Comparison of ENCODE assay signal across 8 mouse cellular contexts in genomic region chr1:132376211-132377054, GRCm38 (mm10). TPM values are rescaled to one million over a fixed set of nuclear protein-coding genes. Genes with fewer than 3 reads are reported as not detected.
DNase-seq lines count a peak whose midpoint lies in the region; ATAC-seq and TF ChIP-seq lines count a peak whose summit lies in the region.
"Had no signal": no experiment of that assay in that cellular context is flagged by ENCODE, and none has a peak within 500 bp of the region (broad histone marks: within the 10 kb centered on the region; RNA-seq: fewer than 3 reads in every experiment).

No protein-coding gene starts in this region.

- no peak overlapping the region for H3K4me2 ChIP-seq in kidney, embryonic 14.5 days (replicated peaks; ENCODE audit: low read depth, low read length)
- no peak overlapping the region for H3K4me2 ChIP-seq in embryonic facial prominence, embryonic 15.5 days (replicated peaks)
- peak overlapping the region; percentile 79 for H3K4me2 ChIP-seq in liver, embryonic 14.5 days (ENCODE audit: low read depth)
- H3K4me2 ChIP-seq: lung, embryonic 14.5 days had no signal

- DNase-seq in kidney, postnatal 14 days: no peak
- DNase-seq in NIH3T3 (ENCODE audit: low read depth): peak; percentile 83
- no peak for DNase-seq in liver, embryonic 14.5 days (ENCODE audit: low read depth in 3 of 3, low spot score in 3 of 3)
- no peak for DNase-seq in ovary, postnatal 36 days (ENCODE audit: low spot score)
- DNase-seq in ovary, postnatal 10 days (ENCODE audit: low spot score): no peak
- DNase-seq: lung, embryonic 14.5 days had no signal

- H3K27me3 ChIP-seq in kidney, embryonic 14.5 days (ENCODE audit: control insufficient read depth, insufficient read depth, low read length): no peaks in the 10 kb centered on the region
- no peaks in the 10 kb centered on the region for H3K27me3 ChIP-seq in embryonic facial prominence, embryonic 15.5 days
- no peaks in the 10 kb centered on the region for H3K27me3 ChIP-seq in liver, embryonic 14.5 days (ENCODE audit: control insufficient read depth, insufficient read depth, low read length)

- no peak for TF ChIP-seq CTCF in liver, embryonic 14.5 days (IDR thresholded peaks at IDR 0.05; ENCODE audit: low read depth)

- WGBS in kidney, embryonic 14.5 days: 53% methylated on average over 8 of the region's 8 CpGs
- WGBS in embryonic facial prominence, embryonic 15.5 days: 56% methylated on average over 8 of the region's 8 CpGs
- 91% methylated on average over 8 of the region's 8 CpGs for WGBS in liver, embryonic 14.5 days (ENCODE audit: insufficient replicate concordance)

- no peaks in the 10 kb centered on the region for H3K9me3 ChIP-seq in kidney, embryonic 14.5 days (ENCODE audit: control insufficient read depth, low read length)
- H3K9me3 ChIP-seq in embryonic facial prominence, embryonic 15.5 days (replicated peaks): no peaks in the 10 kb centered on the region
- no peaks in the 10 kb centered on the region for H3K9me3 ChIP-seq in liver, embryonic 14.5 days (ENCODE audit: control insufficient read depth, low read length)

- no peak overlapping the region for H3K9ac ChIP-seq in kidney, embryonic 14.5 days (ENCODE audit: low read depth, low read length)
- H3K9ac ChIP-seq in embryonic facial prominence, embryonic 15.5 days: no peak overlapping the region
- H3K9ac ChIP-seq in liver, embryonic 14.5 days (replicated peaks): peak overlapping the region; percentile 19
- H3K9ac ChIP-seq: lung, embryonic 14.5 days had no signal

- ATAC-seq in kidney, embryonic 14.5 days (ENCODE audit: low FRiP score, low TSS enrichment): no peak
- ATAC-seq in embryonic facial prominence, embryonic 15.5 days (ENCODE audit: insufficient number of reproducible peaks, low FRiP score, low TSS enrichment, low read depth): no peak
- no peak for ATAC-seq in liver, embryonic 14.5 days (ENCODE audit: insufficient read depth)

- H3K36me3 ChIP-seq in kidney, embryonic 14.5 days (ENCODE audit: control insufficient read depth, insufficient read depth, low read length): peaks cover 13% of the 10 kb centered on the region; the same call in 1 of the 2 replicates
- peaks cover 28% of the 10 kb centered on the region for H3K36me3 ChIP-seq in embryonic facial prominence, embryonic 15.5 days
- H3K36me3 ChIP-seq in liver, embryonic 14.5 days (replicated peaks; ENCODE audit: control insufficient read depth, insufficient read depth, low read depth): peaks cover 78% of the 10 kb centered on the region

- peak overlapping the region; percentile 43; the same call in 1 of the 2 replicates for H3K27ac ChIP-seq in kidney, embryonic 14.5 days (ENCODE audit: low read depth, low read length)
- peak overlapping the region; percentile 39 for H3K27ac ChIP-seq in embryonic facial prominence, embryonic 15.5 days (replicated peaks)
- H3K27ac ChIP-seq in liver, embryonic 14.5 days: peak overlapping the region; percentile 88

- H3K4me3 ChIP-seq in kidney, embryonic 14.5 days (ENCODE audit: low read length): no peak overlapping the region
- H3K4me3 ChIP-seq in embryonic facial prominence, embryonic 15.5 days (replicated peaks): no peak overlapping the region
- H3K4me3 ChIP-seq in liver, embryonic 14.5 days (ENCODE audit: insufficient read depth in 1 of 2, low read depth in 2 of 2, low read length in 2 of 2): peak overlapping the region; percentile 25 to 51

- peaks cover 42% of the 10 kb centered on the region for H3K4me1 ChIP-seq in kidney, embryonic 14.5 days (ENCODE audit: control insufficient read depth, insufficient read depth, low read length)
- peaks cover 65% of the 10 kb centered on the region for H3K4me1 ChIP-seq in embryonic facial prominence, embryonic 15.5 days
- peaks cover 90 to 95% of the 10 kb centered on the region in 2 experiments for H3K4me1 ChIP-seq in liver, embryonic 14.5 days (replicated peaks; ENCODE audit: control insufficient read depth in 2 of 2, insufficient read depth in 2 of 2, low read length in 1 of 2)

- no peak for TF ChIP-seq EP300 in liver, embryonic 14.5 days (IDR thresholded peaks at IDR 0.05; ENCODE audit: low read depth)

RNA-seq across cellular contexts. Expression of gene Tmcc2, which starts 14.6 kb away (rescaled TPM):
- 5.5 and 6.2 TPM in 2 replicates for polyA plus RNA-seq in kidney, embryonic 14.5 days (2014; fragmentation: Nextera tagmentation; extraction: Ambion mirVana)
- polyA plus RNA-seq in embryonic facial prominence, embryonic 15.5 days (2015; fragmentation: Nextera tagmentation; extraction: Ambion mirVana): 9.8 and 10.7 TPM in 2 replicates
- polyA plus RNA-seq in liver, embryonic 14.5 days (2012; rRNA removed): 327 and 335 TPM in 2 replicates
- 285 and 306 TPM in 2 replicates for polyA plus RNA-seq in liver, embryonic 14.5 days (2014; fragmentation: Nextera tagmentation; extraction: Ambion mirVana)

RNA-seq across cellular contexts. Expression of gene Dstyk, which starts 40.9 kb away (rescaled TPM):
- polyA plus RNA-seq in kidney, embryonic 14.5 days (2014; fragmentation: Nextera tagmentation; extraction: Ambion mirVana): 14.9 and 22.1 TPM in 2 replicates
- polyA plus RNA-seq in embryonic facial prominence, embryonic 15.5 days (2015; fragmentation: Nextera tagmentation; extraction: Ambion mirVana): 15.6 and 18.0 TPM in 2 replicates
- polyA plus RNA-seq in liver, embryonic 14.5 days (2012; rRNA removed): 3.3 and 4.0 TPM in 2 replicates
- polyA plus RNA-seq in liver, embryonic 14.5 days (2014; fragmentation: Nextera tagmentation; extraction: Ambion mirVana): 3.6 TPM in 2 replicates

Comparison
In these comparisons a context has a peak if more than half of its experiments do, and no peak if none do; other contexts are left out.
1. H3K4me3 ChIP-seq: peak in liver, embryonic 14.5 days (2 of 2); none in kidney, embryonic 14.5 days (single experiment) and embryonic facial prominence, embryonic 15.5 days (single experiment).
2. RNA of gene Tmcc2, which starts 14.6 kb away (polyA plus RNA-seq): 285 to 335 TPM in liver, embryonic 14.5 days; 9.8 to 10.7 TPM in embryonic facial prominence, embryonic 15.5 days and 5.5 to 6.2 TPM in kidney, embryonic 14.5 days; every median in the first group is over 10 times any median in the second.
3. Peak in every context shown above with its lines, with median percentiles within 50 percentile points of each other: H3K27ac ChIP-seq.